Mouse (Mus musculus): Measurements from ENCODE around the gene Crip2. TPM values are rescaled to one million over a fixed set of nuclear protein-coding genes. Genes with fewer than 3 reads are reported as not detected.

Gene Crip2
- polyA plus RNA-seq, 1 experiment from 2014 or later, result 278 TPM

- 86% methylated on average over 17 of the region's 17 CpGs for WGBS
- Histone ChIP-seq H3K27me3 (ENCODE audit: low read depth, poor library complexity, severe bottlenecking) (no peaks in the 10 kb centered on the region), H3K36me3 (peaks cover 65% of the 10 kb centered on the region), H3K27ac (replicated peaks) (no peak overlapping the region), H3K9me3 (replicated peaks) (0 out of 2 replicates have a peak, but pooled peaks cover 8% of the 10 kb centered on the region), H3K4me3 (no peak overlapping the region), H3K4me1 (peaks cover 11% of the 10 kb centered on the region)
- DNase-seq (ENCODE audit: low spot score), result no peak
Observed at GRCm38 (mm10) chr12:113108528-113109283, 31.3 kb upstream of the Crip2 start.

DNA sequence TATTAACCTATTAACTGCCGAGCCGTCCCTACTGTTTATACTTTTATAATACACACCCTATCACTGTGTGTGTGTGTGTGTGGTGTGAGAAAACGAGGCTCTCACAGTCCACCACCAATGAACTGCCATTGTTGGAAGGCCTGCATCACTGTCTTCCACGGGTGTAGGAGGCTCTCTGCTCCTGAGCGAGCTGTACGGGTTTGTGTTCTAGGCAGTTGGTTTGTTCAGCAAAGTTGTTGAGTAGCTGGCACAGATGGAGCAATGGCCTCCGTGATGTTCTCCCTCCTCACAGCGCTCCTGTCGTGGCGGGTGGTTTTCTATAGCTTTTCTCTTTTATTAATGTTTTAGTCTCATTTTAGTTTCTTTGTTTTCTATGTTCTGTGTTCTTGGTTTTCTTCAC lies 30.2 kb upstream of the Crip2 start:
- Histone ChIP-seq H3K27me3 (ENCODE audit: low read depth, poor library complexity, severe bottlenecking) (no peaks in the 10 kb centered on the region), H3K9me3 (replicated peaks) (0 out of 2 replicates have a peak, but pooled peaks cover 8% of the 10 kb centered on the region), H3K36me3 (peaks cover 65% of the 10 kb centered on the region), H3K4me1 (peaks cover 3% of the 10 kb centered on the region; the same call in 1 of the 2 replicates), H3K4me3 (no peak overlapping the region), H3K27ac (replicated peaks) (no peak overlapping the region)
- no peak for DNase-seq (ENCODE audit: low spot score)
- WGBS, result 93% methylated on average over 10 of the region's 10 CpGs

GRCm38 (mm10) chr12:113114141-113114540 lies 25.9 kb upstream of the Crip2 start:
- Histone ChIP-seq H3K9me3 (replicated peaks) (no peaks in the 10 kb centered on the region), H3K4me3 (no peak overlapping the region), H3K4me1 (peaks cover 3% of the 10 kb centered on the region; the same call in 1 of the 2 replicates), H3K27ac (replicated peaks) (no peak overlapping the region), H3K27me3 (ENCODE audit: low read depth, poor library complexity, severe bottlenecking) (no peaks in the 10 kb centered on the region), H3K36me3 (peaks cover 79% of the 10 kb centered on the region)
- 94% methylated on average over 4 of the region's 4 CpGs for WGBS
- DNase-seq (ENCODE audit: low spot score), result no peak

GRCm38 (mm10) chr12:113114856-113115538 lies 25.0 kb upstream of the Crip2 start:
- Histone ChIP-seq H3K27ac (replicated peaks) (no peak overlapping the region), H3K4me3 (no peak overlapping the region), H3K36me3 (peaks cover 86% of the 10 kb centered on the region), H3K27me3 (ENCODE audit: low read depth, poor library complexity, severe bottlenecking) (no peaks in the 10 kb centered on the region), H3K9me3 (replicated peaks) (no peaks in the 10 kb centered on the region), H3K4me1 (peaks cover 3% of the 10 kb centered on the region; the same call in 1 of the 2 replicates)
- WGBS, result 88% methylated on average over 16 of the region's 16 CpGs
- no peak for DNase-seq (ENCODE audit: low spot score)

DNA sequence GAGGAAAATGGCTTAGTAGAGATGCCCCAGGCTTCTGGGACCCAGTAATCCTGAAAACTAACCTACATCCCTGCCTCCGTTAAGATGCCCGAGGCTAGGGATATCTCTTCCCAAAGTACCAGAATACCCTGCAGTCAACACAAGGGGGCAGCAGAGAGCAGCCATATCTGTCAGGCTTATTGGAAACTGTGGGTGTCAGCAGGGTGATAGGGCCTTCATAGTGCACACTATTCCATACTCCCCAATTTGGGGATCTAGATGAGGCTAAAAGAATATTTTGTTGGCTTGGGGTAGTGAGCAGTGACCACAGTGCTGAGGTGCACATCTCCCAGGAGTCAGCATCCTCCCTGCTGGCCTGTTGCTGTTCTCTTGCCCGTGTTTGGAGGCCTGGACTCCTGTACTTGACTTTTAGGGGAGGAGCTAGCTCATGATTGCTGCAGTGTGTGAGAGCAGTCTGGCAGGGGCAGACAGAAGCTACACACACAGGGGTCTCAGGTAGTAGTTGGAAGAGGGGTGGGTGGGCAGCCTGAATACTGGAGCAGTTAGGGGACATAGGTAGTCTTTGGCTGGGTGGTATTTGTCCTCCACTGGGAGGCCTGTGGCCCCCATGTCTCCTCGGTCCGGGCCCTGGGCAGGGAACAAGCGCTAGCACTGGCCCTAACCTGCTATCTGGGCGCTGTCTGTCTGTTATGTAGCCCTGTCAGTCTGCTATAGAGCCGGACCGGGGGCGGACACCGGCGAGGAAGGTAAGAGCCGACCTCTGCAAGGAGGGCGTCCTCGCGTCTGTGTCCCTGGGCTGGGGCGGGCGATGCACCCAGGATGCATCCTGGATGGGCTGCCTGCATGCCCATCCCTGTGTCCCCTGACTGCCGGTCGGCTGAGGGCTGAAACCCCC lies 20.3 kb upstream of the Crip2 start:
- H3K27ac ChIP-seq (replicated peaks), result no peak overlapping the region
- H3K27me3 ChIP-seq (ENCODE audit: low read depth, poor library complexity, severe bottlenecking), result no peaks in the 10 kb centered on the region
- H3K9me3 ChIP-seq (replicated peaks), result no peaks in the 10 kb centered on the region
- no peaks in the 10 kb centered on the region for H3K4me1 ChIP-seq
- H3K36me3 ChIP-seq, result peaks cover 98% of the 10 kb centered on the region
- 88% methylated on average over 20 of the region's 20 CpGs for WGBS
- DNase-seq (ENCODE audit: low spot score), result peak; percentile 77
- no peak overlapping the region for H3K4me3 ChIP-seq

DNA sequence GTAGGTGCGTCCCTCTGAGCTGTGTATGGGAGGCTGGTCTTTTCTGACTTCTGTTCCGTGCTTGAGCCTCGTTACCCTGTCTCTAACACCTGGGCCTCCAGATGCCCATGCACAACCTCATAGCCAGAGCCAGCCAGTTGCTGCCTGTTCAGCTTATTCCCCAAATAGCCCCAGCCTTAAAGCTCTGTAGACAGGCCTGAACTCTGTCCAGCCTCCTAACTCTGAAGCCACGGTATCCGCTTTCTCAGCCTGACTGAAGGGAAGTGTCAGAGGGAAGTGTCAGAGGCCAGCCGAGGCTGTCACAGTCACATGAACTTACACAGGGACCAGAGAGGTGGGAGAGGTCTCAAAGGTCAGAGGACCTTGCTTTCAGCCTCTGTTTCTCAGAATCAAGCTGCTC lies 15.3 kb upstream of the Crip2 start:
- Histone ChIP-seq H3K27me3 (ENCODE audit: low read depth, poor library complexity, severe bottlenecking) (no peaks in the 10 kb centered on the region), H3K36me3 (peaks cover 100% of the 10 kb centered on the region), H3K9me3 (replicated peaks) (no peaks in the 10 kb centered on the region), H3K27ac (replicated peaks) (no peak overlapping the region), H3K4me1 (no peaks in the 10 kb centered on the region), H3K4me3 (no peak overlapping the region)
- no peak for DNase-seq (ENCODE audit: low spot score)
- WGBS, result 91% methylated on average over 6 of the region's 6 CpGs

DNA sequence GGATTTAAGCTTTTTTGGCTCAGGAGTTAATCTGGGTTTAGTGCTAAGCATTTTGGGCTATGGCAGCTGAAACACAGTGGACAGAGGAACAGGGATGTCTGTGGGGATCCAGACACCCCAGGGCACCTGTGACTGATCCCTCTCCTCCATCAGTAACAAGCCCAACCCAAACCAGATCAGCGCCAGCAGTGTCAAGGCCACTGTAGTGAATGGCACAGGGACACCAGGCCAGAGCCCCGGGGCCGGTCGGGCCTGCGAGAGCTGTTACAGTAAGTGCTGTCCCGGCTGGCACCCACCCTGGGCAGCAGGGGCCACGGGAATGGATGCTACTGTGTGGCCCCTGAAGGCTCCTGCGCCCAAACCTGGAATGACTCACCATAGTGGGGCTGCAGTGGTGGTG lies 9.3 kb upstream of the Crip2 start:
- Histone ChIP-seq H3K27me3 (ENCODE audit: low read depth, poor library complexity, severe bottlenecking) (no peaks in the 10 kb centered on the region), H3K4me1 (no peaks in the 10 kb centered on the region), H3K36me3 (peaks cover 100% of the 10 kb centered on the region), H3K27ac (replicated peaks) (no peak overlapping the region), H3K4me3 (no peak overlapping the region), H3K9me3 (replicated peaks) (no peaks in the 10 kb centered on the region)
- 96% methylated on average over 8 of the region's 8 CpGs for WGBS
- no peak for DNase-seq (ENCODE audit: low spot score)

DNA sequence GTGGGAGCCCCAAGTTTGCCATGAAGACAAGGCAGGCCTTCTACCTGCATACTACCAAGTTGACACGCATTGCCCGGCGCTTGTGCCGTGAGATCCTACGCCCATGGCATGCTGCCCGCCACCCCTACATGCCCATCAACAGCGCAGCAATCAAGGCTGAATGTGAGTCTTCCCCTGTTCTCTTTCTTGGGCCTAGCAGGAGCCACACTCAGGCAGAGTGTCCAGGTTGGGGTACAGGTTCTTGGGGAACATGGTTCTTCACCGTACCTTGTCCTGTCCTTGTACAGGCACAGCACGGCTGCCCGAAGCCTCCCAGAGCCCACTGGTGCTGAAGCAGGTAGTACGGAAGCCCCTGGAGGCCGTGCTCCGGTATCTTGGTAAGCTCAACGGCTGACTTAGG lies 8.4 kb upstream of the Crip2 start:
- WGBS, result 97% methylated on average over 14 of the region's 14 CpGs
- Histone ChIP-seq H3K4me3 (no peak overlapping the region), H3K27me3 (ENCODE audit: low read depth, poor library complexity, severe bottlenecking) (no peaks in the 10 kb centered on the region), H3K9me3 (replicated peaks) (no peaks in the 10 kb centered on the region), H3K27ac (replicated peaks) (no peak overlapping the region), H3K36me3 (peaks cover 100% of the 10 kb centered on the region), H3K4me1 (no peaks in the 10 kb centered on the region)
- DNase-seq (ENCODE audit: low spot score), result no peak

DNA sequence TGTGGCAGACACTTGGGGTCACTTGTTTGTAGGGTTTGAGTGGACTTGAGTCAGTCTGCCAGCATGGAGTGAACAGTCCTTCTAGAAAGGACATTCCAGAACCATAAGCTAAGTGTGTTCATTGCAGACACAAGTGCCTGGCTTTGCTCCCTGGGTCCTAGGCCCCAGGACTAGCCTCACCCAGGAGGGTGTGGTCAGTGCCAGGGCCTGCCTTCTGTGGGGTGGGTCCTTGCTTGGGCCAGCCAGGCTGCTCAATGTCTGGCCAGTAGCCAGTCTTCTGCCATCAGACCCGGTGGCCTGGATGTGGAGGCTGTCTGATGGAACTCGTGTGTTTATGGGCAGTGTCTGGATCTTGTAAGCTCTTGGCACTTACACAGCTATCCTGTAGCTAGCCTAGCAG lies 7.5 kb upstream of the Crip2 start:
- Histone ChIP-seq H3K4me3 (no peak overlapping the region), H3K27me3 (ENCODE audit: low read depth, poor library complexity, severe bottlenecking) (no peaks in the 10 kb centered on the region), H3K4me1 (peaks cover 4% of the 10 kb centered on the region; the same call in 1 of the 2 replicates), H3K9me3 (replicated peaks) (no peaks in the 10 kb centered on the region), H3K36me3 (peaks cover 100% of the 10 kb centered on the region), H3K27ac (replicated peaks) (no peak overlapping the region)
- 91% methylated on average over 2 of the region's 2 CpGs for WGBS
- no peak for DNase-seq (ENCODE audit: low spot score)

GRCm38 (mm10) chr12:113133260-113133659 lies 6.8 kb upstream of the Crip2 start:
- H3K27ac ChIP-seq (replicated peaks), result no peak overlapping the region
- peaks cover 11% of the 10 kb centered on the region for H3K4me1 ChIP-seq
- H3K36me3 ChIP-seq, result peaks cover 100% of the 10 kb centered on the region
- H3K9me3 ChIP-seq (replicated peaks), result no peaks in the 10 kb centered on the region
- DNase-seq (ENCODE audit: low spot score), result no peak
- WGBS, result 86% methylated on average over 9 of the region's 9 CpGs
- no peak overlapping the region for H3K4me3 ChIP-seq
- no peaks in the 10 kb centered on the region for H3K27me3 ChIP-seq (ENCODE audit: low read depth, poor library complexity, severe bottlenecking)

GRCm38 (mm10) chr12:113133861-113134403 lies 6.1 kb upstream of the Crip2 start:
- 94% methylated on average over 5 of the region's 5 CpGs for WGBS
- Histone ChIP-seq H3K27me3 (ENCODE audit: low read depth, poor library complexity, severe bottlenecking) (no peaks in the 10 kb centered on the region), H3K4me3 (no peak overlapping the region), H3K27ac (replicated peaks) (no peak overlapping the region), H3K9me3 (replicated peaks) (no peaks in the 10 kb centered on the region), H3K36me3 (peaks cover 100% of the 10 kb centered on the region), H3K4me1 (peaks cover 17% of the 10 kb centered on the region)
- no peak for DNase-seq (ENCODE audit: low spot score)

DNA sequence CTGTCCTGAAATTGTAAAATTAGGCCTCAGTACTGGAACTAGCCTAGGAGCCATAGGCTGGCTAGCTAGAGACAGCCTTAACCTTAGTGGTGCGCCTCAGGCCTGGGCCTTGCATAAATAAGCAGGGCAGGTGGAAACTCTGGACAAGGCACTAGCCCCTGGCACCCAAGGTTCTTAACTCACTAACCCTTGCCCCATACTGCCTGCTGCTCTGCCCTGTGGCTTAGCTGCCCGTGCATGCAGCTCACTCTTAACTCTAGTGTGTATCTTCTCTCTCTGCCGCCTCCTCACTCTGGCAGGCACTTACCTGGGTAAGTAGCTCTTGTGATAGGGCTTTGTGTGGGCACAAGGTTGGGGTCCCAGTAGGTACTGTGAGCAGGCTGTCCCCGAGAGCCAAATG lies 5.5 kb upstream of the Crip2 start:
- no peak for DNase-seq (ENCODE audit: low spot score)
- 94% methylated on average over 4 of the region's 4 CpGs for WGBS
- H3K4me3 ChIP-seq, result no peak overlapping the region
- peaks cover 95% of the 10 kb centered on the region for H3K36me3 ChIP-seq
- H3K27ac ChIP-seq (replicated peaks), result no peak overlapping the region
- peaks cover 23% of the 10 kb centered on the region for H3K4me1 ChIP-seq
- no peaks in the 10 kb centered on the region for H3K9me3 ChIP-seq (replicated peaks)
- H3K27me3 ChIP-seq (ENCODE audit: low read depth, poor library complexity, severe bottlenecking), result no peaks in the 10 kb centered on the region

Measured in midbrain, embryonic 10.5 days (tissue).